In genomic region chr17:43743933-43744332, GRCm38 (mm10) we compare ENCODE assay signal across 23 mouse cellular contexts. TPM values are rescaled to one million over a fixed set of nuclear protein-coding genes. Genes with fewer than 3 reads are reported as not detected.
DNase-seq lines count a peak whose midpoint lies in the region; ATAC-seq lines count a peak whose summit lies in the region.
"Had no signal": no experiment of that assay in that cellular context is flagged by ENCODE, and none has a peak within 500 bp of the region (broad histone marks: within the 10 kb centered on the region; RNA-seq: fewer than 3 reads in every experiment).

No protein-coding gene starts in this region.

- no peak overlapping the region for H3K4me3 ChIP-seq in heart, embryonic 11.5 days (ENCODE audit: low read depth, low read length)
- no peak overlapping the region for H3K4me3 ChIP-seq in kidney, embryonic 15.5 days (replicated peaks)
- H3K4me3 ChIP-seq in heart, embryonic 14.5 days (ENCODE audit: control insufficient read depth in 1 of 2, insufficient read depth in 1 of 2, low read depth in 1 of 2, low read length in 2 of 2) = no peak overlapping the region
- H3K4me3 ChIP-seq: embryonic facial prominence, embryonic 15.5 days; erythroblast, embryonic 14.5 days; forebrain, embryonic 10.5 days; hindbrain, embryonic 13.5 days had no signal

- peak overlapping the region; percentile 81 for H3K27ac ChIP-seq in heart, embryonic 11.5 days (ENCODE audit: low read depth, low read length)
- H3K27ac ChIP-seq in kidney, embryonic 15.5 days = 0 out of 2 replicates have a peak overlapping the region, but pooled peaks have one; percentile 5
- peak overlapping the region; percentile 67 to 95 for H3K27ac ChIP-seq in heart, embryonic 14.5 days (replicated peaks in 1 of 2; ENCODE audit: control insufficient read depth in 1 of 2, insufficient read depth in 1 of 2, low read depth in 2 of 2, low read length in 2 of 2)
- H3K27ac ChIP-seq: embryonic facial prominence, embryonic 15.5 days; forebrain, embryonic 10.5 days; hindbrain, embryonic 13.5 days; hindbrain, postnatal 0 days had no signal

- no peak for DNase-seq in heart, postnatal 25 days (ENCODE audit: low spot score)
- DNase-seq in kidney, postnatal 14 days = no peak
- peak; percentile 56 for DNase-seq in heart, postnatal 10 days
- DNase-seq in frontal cortex, adult 2 months (ENCODE audit: extremely low spot score in 1 of 2, low spot score in 1 of 2) = no peak
- no peak for DNase-seq in gastrocnemius, postnatal 36 days
- DNase-seq: adrenal gland, postnatal 10 days; cerebellum, adult 11 months; cerebellum, adult 8-10 months; cerebellum, postnatal 14 days; embryo, embryonic 11 days; gastrocnemius, postnatal 10 days had no signal

- intact Hi-C loops in heart, postnatal 25 days (cut with DNase I) = no loop called here
- intact Hi-C loops in heart, postnatal 10 days (cut with DNase I) = no loop called here
- intact Hi-C loops in gastrocnemius, postnatal 36 days (cut with DNase I) = no loop called here

- H3K9ac ChIP-seq in heart, embryonic 11.5 days (ENCODE audit: low read depth, low read length) = no peak overlapping the region
- H3K9ac ChIP-seq in kidney, embryonic 15.5 days = no peak overlapping the region
- 0 out of 2 replicates have a peak overlapping the region, but pooled peaks have one; percentile 10 for H3K9ac ChIP-seq in heart, embryonic 14.5 days (ENCODE audit: low read length)
- H3K9ac ChIP-seq: embryonic facial prominence, embryonic 15.5 days; hindbrain, embryonic 13.5 days had no signal

- no peak for ATAC-seq in heart, embryonic 11.5 days (replicated peaks; ENCODE audit: insufficient number of reproducible peaks, low FRiP score, low TSS enrichment)
- no peak for ATAC-seq in kidney, embryonic 15.5 days (replicated peaks; ENCODE audit: low FRiP score)
- ATAC-seq in heart, embryonic 14.5 days (ENCODE audit: insufficient number of reproducible peaks, insufficient read depth, low FRiP score, low read depth) = no peak; the same call in 1 of the 2 replicates
- ATAC-seq: forebrain, embryonic 14.5 days; hindbrain, postnatal 0 days had no signal

- H3K9me3 ChIP-seq in heart, embryonic 11.5 days (replicated peaks; ENCODE audit: control insufficient read depth, low read length) = no peaks in the 10 kb centered on the region
- 0 out of 2 replicates have a peak, but pooled peaks cover 9% of the 10 kb centered on the region for H3K9me3 ChIP-seq in kidney, embryonic 15.5 days (replicated peaks)
- peaks cover 14% of the 10 kb centered on the region for H3K9me3 ChIP-seq in heart, embryonic 14.5 days (ENCODE audit: control insufficient read depth, low read length)
- H3K9me3 ChIP-seq: embryonic facial prominence, embryonic 15.5 days had no signal

- no peaks in the 10 kb centered on the region for H3K36me3 ChIP-seq in heart, embryonic 11.5 days (ENCODE audit: control insufficient read depth, insufficient read depth, low read length)
- H3K36me3 ChIP-seq in kidney, embryonic 15.5 days = peaks cover 13% of the 10 kb centered on the region; the same call in 1 of the 2 replicates
- peaks cover 24% of the 10 kb centered on the region; the same call in 1 of the 2 replicates for H3K36me3 ChIP-seq in heart, embryonic 14.5 days (ENCODE audit: control insufficient read depth, insufficient read depth, low read length)
- H3K36me3 ChIP-seq: embryonic facial prominence, embryonic 15.5 days had no signal

- no peaks in the 10 kb centered on the region for H3K27me3 ChIP-seq in heart, embryonic 11.5 days (ENCODE audit: control insufficient read depth, insufficient read depth, low read length)
- H3K27me3 ChIP-seq in kidney, embryonic 15.5 days = no peaks in the 10 kb centered on the region
- H3K27me3 ChIP-seq in heart, embryonic 14.5 days (ENCODE audit: control insufficient read depth, insufficient read depth, low read length) = no peaks in the 10 kb centered on the region
- H3K27me3 ChIP-seq: embryonic facial prominence, embryonic 15.5 days; hindbrain, embryonic 13.5 days had no signal

- peak overlapping the region; percentile 19; the same call in 1 of the 2 replicates for H3K4me2 ChIP-seq in heart, embryonic 11.5 days
- H3K4me2 ChIP-seq in kidney, embryonic 15.5 days = no peak overlapping the region
- H3K4me2 ChIP-seq in heart, embryonic 14.5 days (ENCODE audit: low read length) = peak overlapping the region; percentile 34
- H3K4me2 ChIP-seq: embryonic facial prominence, embryonic 15.5 days; hindbrain, embryonic 13.5 days had no signal

- peaks cover 14% of the 10 kb centered on the region; the same call in 1 of the 2 replicates for H3K4me1 ChIP-seq in heart, embryonic 11.5 days (ENCODE audit: control insufficient read depth, insufficient read depth, low read length)
- peaks cover 13% of the 10 kb centered on the region for H3K4me1 ChIP-seq in kidney, embryonic 15.5 days
- H3K4me1 ChIP-seq in heart, embryonic 14.5 days (ENCODE audit: control insufficient read depth in 2 of 2, insufficient read depth in 2 of 2, low read length in 2 of 2) = peaks cover 2 to 18% of the 10 kb centered on the region in 2 experiments; a peak in 3 of 4 replicates
- H3K4me1 ChIP-seq: embryonic facial prominence, embryonic 15.5 days; hindbrain, embryonic 13.5 days had no signal

- 75% methylated on average over 5 of the region's 5 CpGs for WGBS in heart, embryonic 11.5 days (ENCODE audit: insufficient replicate concordance)
- 86% methylated on average over 5 of the region's 5 CpGs for WGBS in kidney, embryonic 15.5 days
- WGBS in heart, embryonic 14.5 days = 55% methylated on average over 5 of the region's 5 CpGs

RNA-seq across cellular contexts. Expression of gene Rcan2, which starts 57.2 kb away (rescaled TPM):
- 28.7 and 32.4 TPM in 2 replicates for polyA plus RNA-seq in heart, embryonic 11.5 days (2014; fragmentation: Nextera tagmentation; extraction: Ambion mirVana)
- total RNA-seq in heart, postnatal 25 days (2021) = 100 to 1,000 TPM; 355 to 379 TPM
- 4.5 and 6.8 TPM in 2 replicates for polyA plus RNA-seq in kidney, embryonic 15.5 days (2015; fragmentation: Nextera tagmentation; extraction: Ambion mirVana)
- 53.3 and 57.7 TPM in 2 replicates for polyA plus RNA-seq in heart, embryonic 14.5 days (2014; fragmentation: Nextera tagmentation; extraction: Ambion mirVana)
- total RNA-seq in heart, postnatal 10 days (2021) = 100 to 1,000 TPM; 209 to 216 TPM
- 114 and 141 TPM in 2 replicates for polyA plus RNA-seq in frontal cortex, adult 2 months (2012; rRNA removed)
- total RNA-seq in gastrocnemius, postnatal 36 days (2021) = 10 to 100 TPM; 45.3 to 46.6 TPM
- total RNA-seq: common myeloid progenitor, adult 5-6 weeks; hematopoietic stem cell, adult 5-6 weeks; MEL had no signal
- polyA plus RNA-seq: erythroblast, embryonic 14.5 days had no signal

Comparison
In these comparisons a context has a peak if more than half of its experiments do, and no peak if none do; other contexts are left out.
1. DNase-seq: peak in heart, postnatal 10 days (2 of 2); none in heart, postnatal 25 days (single experiment), kidney, postnatal 14 days (single experiment), frontal cortex, adult 2 months (0 of 2) and gastrocnemius, postnatal 36 days (0 of 2).
2. H3K27ac ChIP-seq: peak in every context shown above with its lines; median percentile 81 in heart, embryonic 11.5 days; 81 in heart, embryonic 14.5 days; 5 in kidney, embryonic 15.5 days.